Mouse (Mus musculus) bone marrow, adult 2 months (tissue): ENCODE measurements around the gene Bcas3. TPM values are rescaled to one million over a fixed set of nuclear protein-coding genes. Genes with fewer than 3 reads are reported as not detected.

Experiments
- H3K27ac ChIP-seq: fragments of 200-500 bp; 2 replicates; pipeline ENCODE4 v1.5.1; 2012; ENCODE audit warnings: low read depth, mild to moderate bottlenecking, control low read depth, inconsistent platforms, low read length; ENCODE audit not compliant: control insufficient read depth, poor library complexity, insufficient read depth
- H3K4me1 ChIP-seq: fragments of 200-500 bp; 2 replicates; pipeline ENCODE4 v1.6.1; 2011; ENCODE audit warnings: low read length; ENCODE audit not compliant: control insufficient read depth, insufficient read depth
- H3K4me3 ChIP-seq: fragments of 200-500 bp; replicated peaks from 2 replicates; pipeline ENCODE3; 2011; ENCODE audit warnings: mild to moderate bottlenecking, low read depth, low read length, control low read depth; ENCODE audit not compliant: control insufficient read depth
- CTCF ChIP-seq: fragments of 200-500 bp; IDR thresholded peaks from 2 replicates; pipeline ENCODE4 v1.5.1; 2011; ENCODE audit warnings: low read length, control low read depth; ENCODE audit not compliant: control insufficient read depth, insufficient read depth
- POLR2A ChIP-seq: fragments of 200-500 bp; IDR thresholded peaks from 2 replicates; pipeline ENCODE4 v1.6.1; 2011; ENCODE audit warnings: low read depth, mild to moderate bottlenecking, control low read depth, low read length, borderline replicate concordance; ENCODE audit not compliant: control insufficient read depth
- WGBS: fragments of 180-500 bp; shearing (Covaris S2); methylation state at CpG from one replicate; pipeline ENCODE4 v1.1.7; 2018; 5-methylcytosine and 5-hydroxymethylcytosine counted together
- polyA plus RNA-seq: library from polyadenylated mRNA; stranded (reverse); fragments of >200 nt; gene quantifications from 2 replicates; pipeline ENCODE4 v1.2.4, GENCODE M21; 2011; ENCODE audit warnings: low replicate concordance; ENCODE audit not compliant: missing spikeins, insufficient read depth, insufficient read length

Gene Bcas3
- polyA plus RNA-seq, 1 experiment: 19.5 TPM

DNA sequence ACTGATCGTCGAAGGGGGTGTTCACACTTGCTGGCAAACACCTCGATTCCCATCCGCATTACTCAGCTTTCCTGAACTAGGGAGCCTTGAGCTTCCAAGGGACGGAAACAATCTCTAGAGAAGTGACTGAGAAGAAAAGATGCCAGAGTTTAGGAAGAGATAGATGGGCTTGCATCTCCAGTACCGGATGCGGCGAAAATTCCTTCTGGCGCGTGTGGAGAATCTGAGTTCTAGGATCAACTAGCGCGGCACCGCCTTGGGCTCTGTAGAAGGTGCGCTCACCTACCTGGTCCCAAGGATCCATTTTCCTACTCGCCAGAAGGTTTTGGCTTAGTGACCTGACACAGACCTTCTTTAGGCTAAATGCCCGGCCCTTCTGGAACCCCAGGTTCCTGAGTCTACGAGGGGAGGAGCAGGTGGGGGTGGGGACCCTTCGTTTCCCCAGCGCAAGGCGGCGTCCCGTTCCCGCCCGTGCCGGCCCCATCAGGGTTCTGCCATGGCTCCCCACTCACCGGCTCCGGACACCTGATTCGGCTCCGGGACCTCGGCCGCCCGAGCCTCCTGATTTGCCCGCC, 478.8 kb downstream of the Bcas3 start:
- no peak overlapping the region for H3K4me3 ChIP-seq
- no peak overlapping the region for H3K27ac ChIP-seq
- TF ChIP-seq CTCF (no peak), POLR2A (no peak)
- H3K4me1 ChIP-seq: no peaks in the 10 kb centered on the region
- 4% methylated on average over 33 of the region's 33 CpGs for WGBS

DNA sequence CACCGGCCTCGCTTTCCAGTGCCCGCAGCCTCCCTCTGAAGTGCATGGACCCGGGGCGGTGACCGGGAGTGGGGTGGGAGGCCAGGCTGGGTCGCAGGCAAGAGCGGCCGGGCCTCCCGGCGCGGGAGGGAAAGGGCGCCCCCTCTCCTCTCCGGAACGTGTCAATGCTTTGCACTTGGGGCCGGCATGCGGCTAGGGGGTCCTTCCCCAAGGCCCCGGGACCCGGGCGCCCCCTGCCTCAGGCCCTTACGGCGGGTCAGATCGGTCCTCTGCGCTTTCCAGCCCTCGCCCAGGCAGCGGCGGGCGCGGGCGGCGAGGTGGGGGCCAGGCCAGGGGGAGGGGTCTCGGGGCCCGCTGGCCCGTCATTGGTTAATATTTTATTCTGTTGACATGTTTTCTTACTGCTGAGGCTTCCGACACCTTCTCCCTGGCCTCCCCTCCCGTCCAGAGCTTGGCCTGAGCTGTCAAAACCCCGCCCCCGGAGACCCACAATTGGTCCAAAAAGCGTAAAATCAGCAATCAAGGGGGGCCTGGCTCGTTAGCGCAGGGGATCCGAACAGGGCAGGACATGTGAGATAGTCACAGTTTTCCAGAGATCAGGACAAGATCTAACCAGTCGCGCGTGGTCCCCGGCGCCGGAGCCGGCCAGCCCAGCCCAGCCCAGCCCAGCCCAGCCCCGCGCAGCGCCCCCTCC, 479.4 kb downstream of the Bcas3 start, which contains the start of gene Tbx2:
Tbx2 (plus strand) TSS at position 321 of the 694 bp plus-strand sequence.
- Histone ChIP-seq H3K4me1 (no peaks in the 10 kb centered on the region; the same call in 1 of the 2 replicates), H3K27ac (no peak within 1 kb of the TSS), H3K4me3 (no peak within 1 kb of the TSS)
- 2% methylated on average over 52 of the region's 52 CpGs for WGBS
- TF ChIP-seq CTCF: no peak
- no peak for TF ChIP-seq POLR2A

DNA sequence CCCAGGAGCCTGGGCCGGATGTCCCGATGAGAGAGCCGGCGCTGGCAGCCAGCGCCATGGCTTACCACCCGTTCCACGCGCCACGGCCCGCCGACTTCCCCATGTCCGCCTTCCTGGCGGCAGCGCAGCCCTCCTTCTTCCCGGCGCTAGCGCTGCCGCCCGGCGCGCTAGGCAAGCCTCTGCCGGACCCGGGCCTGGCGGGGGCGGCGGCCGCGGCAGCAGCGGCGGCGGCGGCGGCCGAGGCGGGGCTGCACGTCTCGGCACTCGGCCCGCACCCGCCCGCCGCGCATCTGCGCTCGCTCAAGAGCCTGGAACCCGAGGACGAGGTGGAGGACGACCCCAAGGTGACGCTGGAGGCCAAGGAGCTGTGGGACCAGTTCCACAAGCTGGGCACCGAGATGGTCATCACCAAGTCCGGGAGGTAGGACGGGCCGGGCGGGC, 480.1 kb downstream of the Bcas3 start:
- WGBS: under 1% methylated on average over 53 of the region's 54 CpGs
- no peak overlapping the region for H3K4me3 ChIP-seq
- TF ChIP-seq POLR2A: no peak
- no peak for TF ChIP-seq CTCF
- H3K4me1 ChIP-seq: no peaks in the 10 kb centered on the region; the same call in 1 of the 2 replicates
- H3K27ac ChIP-seq: no peak overlapping the region

DNA sequence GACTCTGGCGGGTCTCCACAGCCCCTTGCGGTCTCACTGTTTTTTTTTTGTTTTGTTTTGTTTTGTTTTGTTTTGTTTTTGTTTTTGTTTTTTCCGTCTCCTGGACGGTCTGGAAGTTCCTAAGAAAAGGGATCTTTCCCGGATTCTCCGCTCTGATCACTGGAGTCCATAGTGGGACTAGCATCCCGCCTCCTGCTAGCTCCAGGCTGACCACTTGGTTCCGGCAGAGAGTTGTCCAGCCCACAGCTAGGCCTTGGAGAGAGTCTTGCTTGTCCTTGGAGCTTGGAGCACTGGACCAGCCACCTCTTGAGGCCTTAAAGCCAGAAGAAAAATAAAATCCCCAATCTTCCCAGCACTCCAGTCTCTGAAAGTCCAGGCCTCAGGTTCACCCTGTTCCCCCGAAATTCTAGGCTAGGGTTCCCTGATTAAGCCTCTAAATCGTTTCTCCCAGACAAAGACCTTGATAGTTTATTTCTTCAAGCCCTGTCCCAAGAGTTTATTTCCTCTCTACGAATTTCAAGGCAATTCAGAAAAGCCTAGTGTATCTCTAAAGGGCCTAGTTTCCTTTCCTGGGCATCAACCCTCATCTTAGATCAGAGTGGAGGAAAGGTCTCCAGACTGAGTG, 480.9 kb downstream of the Bcas3 start:
- no peak for TF ChIP-seq CTCF
- TF ChIP-seq POLR2A: no peak
- no peaks in the 10 kb centered on the region; the same call in 1 of the 2 replicates for H3K4me1 ChIP-seq
- H3K27ac ChIP-seq: no peak overlapping the region
- WGBS: 10% methylated on average over 11 of the region's 11 CpGs
- no peak overlapping the region for H3K4me3 ChIP-seq

DNA sequence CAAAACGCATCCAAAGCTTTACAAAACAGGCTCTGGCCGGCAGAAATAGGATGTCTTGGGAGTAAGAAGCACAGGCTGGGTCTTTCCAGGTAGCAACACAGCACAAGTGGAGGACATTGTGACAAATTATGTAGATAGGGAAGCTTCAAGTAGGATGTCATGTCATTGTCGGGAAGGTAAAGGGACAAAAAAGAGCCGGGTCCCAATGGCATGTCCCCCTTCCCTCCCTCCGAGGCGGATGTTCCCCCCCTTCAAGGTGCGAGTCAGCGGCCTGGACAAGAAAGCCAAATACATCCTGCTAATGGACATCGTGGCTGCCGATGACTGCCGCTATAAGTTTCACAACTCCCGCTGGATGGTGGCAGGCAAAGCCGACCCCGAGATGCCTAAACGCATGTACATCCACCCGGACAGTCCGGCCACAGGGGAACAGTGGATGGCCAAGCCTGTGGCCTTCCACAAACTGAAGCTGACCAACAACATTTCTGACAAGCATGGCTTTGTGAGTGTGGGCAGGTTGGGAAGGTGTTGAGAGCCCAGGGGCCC, 481.5 kb downstream of the Bcas3 start:
- WGBS: 7% methylated on average over 17 of the region's 17 CpGs
- H3K4me1 ChIP-seq: no peaks in the 10 kb centered on the region; the same call in 1 of the 2 replicates
- TF ChIP-seq POLR2A: no peak
- TF ChIP-seq CTCF: no peak
- H3K4me3 ChIP-seq: no peak overlapping the region
- no peak overlapping the region; the same call in 1 of the 2 replicates for H3K27ac ChIP-seq

DNA sequence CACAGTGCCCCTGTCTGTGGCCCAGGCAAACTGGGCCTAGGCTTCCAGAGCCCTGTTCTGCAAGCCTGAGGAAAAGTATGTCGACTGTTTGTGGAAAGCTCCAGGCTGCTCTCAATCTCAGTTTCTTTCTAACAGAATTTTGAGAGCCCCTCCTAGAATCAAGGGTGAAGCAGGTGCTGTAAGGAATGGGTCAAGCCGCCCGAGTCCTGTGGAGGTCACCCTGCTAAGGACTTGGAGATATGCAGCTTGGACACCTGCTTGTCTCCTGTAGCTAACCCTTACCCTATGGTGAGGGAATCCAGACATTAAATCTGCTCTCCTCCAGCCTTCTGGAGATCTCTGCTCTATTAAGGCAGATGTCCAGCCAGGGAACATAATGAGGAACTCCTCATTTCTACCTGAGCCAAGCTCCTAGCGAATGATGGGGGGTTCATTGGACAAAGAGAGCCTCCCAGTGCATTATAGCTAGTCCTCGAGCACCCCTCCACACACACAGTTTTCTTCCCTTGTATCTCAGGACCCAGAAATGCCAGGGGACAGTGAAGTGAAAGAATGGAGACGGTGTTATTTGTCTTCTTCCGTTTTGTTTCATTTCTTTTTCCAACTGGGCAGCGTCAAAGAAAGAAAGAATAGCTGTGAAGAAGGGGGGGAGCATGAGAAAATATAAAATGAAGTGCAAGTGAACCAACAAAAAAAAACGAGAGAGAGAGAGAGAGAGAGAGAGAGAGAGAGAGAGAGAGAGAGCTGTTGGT, 482.2 kb downstream of the Bcas3 start:
- Histone ChIP-seq H3K4me1 (no peaks in the 10 kb centered on the region; the same call in 1 of the 2 replicates), H3K27ac (no peak overlapping the region), H3K4me3 (no peak overlapping the region)
- TF ChIP-seq POLR2A (no peak), CTCF (no peak)
- 11% methylated on average over 9 of the region's 9 CpGs for WGBS

DNA sequence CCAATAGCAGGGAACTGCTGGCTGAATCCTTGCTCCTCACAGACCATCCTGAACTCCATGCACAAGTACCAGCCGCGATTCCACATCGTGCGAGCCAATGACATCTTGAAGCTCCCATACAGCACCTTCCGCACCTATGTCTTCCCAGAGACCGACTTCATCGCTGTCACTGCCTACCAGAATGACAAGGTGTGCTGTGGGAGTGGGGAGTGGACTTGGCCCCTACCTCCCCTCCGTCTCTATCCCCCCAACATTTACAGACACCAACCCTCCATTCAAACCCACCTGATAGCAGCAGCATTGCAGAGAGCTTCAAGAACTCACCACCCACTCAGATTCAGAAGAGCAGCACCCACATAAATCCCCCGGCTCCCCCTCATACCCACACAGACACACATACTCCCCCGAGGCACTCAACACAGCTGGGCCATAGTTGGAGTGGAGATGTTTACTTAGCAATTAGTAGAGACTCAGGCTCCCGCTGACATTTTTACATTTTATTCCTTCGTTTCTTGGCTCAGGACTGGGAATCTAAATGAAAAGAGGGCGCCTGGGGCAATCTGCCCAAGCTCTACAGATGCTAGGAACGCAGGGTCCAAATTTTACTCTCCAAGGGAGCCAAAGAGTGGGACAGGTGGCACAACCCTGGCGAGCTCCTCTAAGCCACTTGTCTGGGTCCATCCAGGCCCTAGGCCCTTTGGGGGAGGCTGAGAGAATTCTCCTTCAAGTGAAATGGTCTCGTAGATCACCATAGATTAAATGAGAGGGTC, 483.0 kb downstream of the Bcas3 start:
- TF ChIP-seq CTCF (no peak), POLR2A (no peak)
- 14% methylated on average over 16 of the region's 16 CpGs for WGBS
- Histone ChIP-seq H3K4me1 (no peaks in the 10 kb centered on the region; the same call in 1 of the 2 replicates), H3K4me3 (no peak overlapping the region), H3K27ac (no peak overlapping the region)
